Mouse (Mus musculus) megakaryocyte progenitor cell, adult 5-6 weeks (primary cell): Measurements from ENCODE around the gene Slc25a12. TPM values are rescaled to one million over a fixed set of nuclear protein-coding genes. Genes with fewer than 3 reads are reported as not detected.

Experiments used
- ATAC-seq: replicated peaks from 2 replicates; pipeline ENCODE4 v1.8.0; 2016; ENCODE audit warnings: mild to moderate bottlenecking, moderate TSS enrichment, inconsistent platforms; ENCODE audit not compliant: poor library complexity
- total RNA-seq, 2 experiments: library from RNA; stranded (forward) in 1 of 2; stranded (reverse) in 1 of 2; fragments of 157-497, 149-512 nt in 1 of 2; fragments of 200-1000 nt in 1 of 2; gene quantifications; 2 replicates each; pipeline versions ENCODE4 v1.2.3 to v1.2.4; 2015 to 2017

The Slc25a12 gene
- total RNA-seq, 2 experiments from 2014 or later, result 73.0 to 79.2 TPM

- ATAC-seq, result no peak
These were observed 98.9 kb downstream of the Slc25a12 start for GRCm38 (mm10) chr2:71268691-71269090.

GRCm38 (mm10) chr2:71264585-71264984 lies 103.0 kb downstream of the Slc25a12 start:
- ATAC-seq, result no peak

- ATAC-seq, result no peak
These were observed 111.0 kb downstream of the Slc25a12 start for GRCm38 (mm10) chr2:71256581-71256980.

GRCm38 (mm10) chr2:71254836-71255235 lies 112.7 kb downstream of the Slc25a12 start:
- ATAC-seq, result no peak

GRCm38 (mm10) chr2:71250841-71251240 lies 116.7 kb downstream of the Slc25a12 start:
- 0 out of 2 replicates have a peak, but pooled peaks have one; percentile 31 for ATAC-seq

GRCm38 (mm10) chr2:71248071-71248470 lies 119.5 kb downstream of the Slc25a12 start:
- ATAC-seq, result 0 out of 2 replicates have a peak, but pooled peaks have one; percentile 26

- no peak for ATAC-seq
These were observed 121.5 kb downstream of the Slc25a12 start for GRCm38 (mm10) chr2:71246096-71246495.

GRCm38 (mm10) chr2:71245416-71245815 lies 122.1 kb downstream of the Slc25a12 start:
- no peak for ATAC-seq

GRCm38 (mm10) chr2:71244807-71245206 lies 122.7 kb downstream of the Slc25a12 start:
- ATAC-seq, result no peak

GRCm38 (mm10) chr2:71243058-71243672 lies 124.4 kb downstream of the Slc25a12 start:
- peak; percentile 42; the same call in 1 of the 2 replicates for ATAC-seq

- ATAC-seq, result no peak
These were observed 125.4 kb downstream of the Slc25a12 start for GRCm38 (mm10) chr2:71242180-71242579.

GRCm38 (mm10) chr2:71241505-71241904 lies 126.0 kb downstream of the Slc25a12 start:
- peak; percentile 52 for ATAC-seq

- 0 out of 2 replicates have a peak, but pooled peaks have one; percentile 37 for ATAC-seq
These were observed 131.5 kb downstream of the Slc25a12 start for GRCm38 (mm10) chr2:71236009-71236408.

- peak; percentile 87 for ATAC-seq
These were observed 132.1 kb downstream of the Slc25a12 start for GRCm38 (mm10) chr2:71235420-71235819.

- no peak for ATAC-seq
These were observed 134.6 kb downstream of the Slc25a12 start for GRCm38 (mm10) chr2:71232976-71233375.

- no peak for ATAC-seq
These were observed 135.6 kb downstream of the Slc25a12 start for GRCm38 (mm10) chr2:71231951-71232350.

- ATAC-seq, result no peak
These were observed 137.9 kb downstream of the Slc25a12 start for GRCm38 (mm10) chr2:71229603-71230002.

GRCm38 (mm10) chr2:71227398-71227797 lies 140.2 kb downstream of the Slc25a12 start:
- peak; percentile 64 for ATAC-seq

Other genes with a start within 250 kb of the Slc25a12 start
- gene Cybrd1, start 249.8 kb downstream of the Slc25a12 start, total RNA-seq (2015), result 0.05 TPM in 1 of 2 replicates, not detected in the other
- 0.08 TPM in 1 of 2 replicates, not detected in the other for gene Cybrd1, start 249.8 kb downstream of the Slc25a12 start, total RNA-seq (2017)
- 87.8 and 104 TPM in 2 replicates for gene Dync1i2, start 156.0 kb downstream of the Slc25a12 start, total RNA-seq (2015)
- gene Dync1i2, start 156.0 kb downstream of the Slc25a12 start, total RNA-seq (2017), result 75.0 and 89.2 TPM in 2 replicates
- 178 and 189 TPM in 2 replicates for gene Hat1, start 21.2 kb upstream of the Slc25a12 start, total RNA-seq (2015)
- 192 and 193 TPM in 2 replicates for gene Hat1, start 21.2 kb upstream of the Slc25a12 start, total RNA-seq (2017)
- gene Metap1d, start 85.5 kb upstream of the Slc25a12 start, total RNA-seq (2015), result 30.3 and 39.8 TPM in 2 replicates
- 21.3 and 24.7 TPM in 2 replicates for gene Metap1d, start 85.5 kb upstream of the Slc25a12 start, total RNA-seq (2017)
- gene Dlx1, start 160.4 kb upstream of the Slc25a12 start, total RNA-seq (2015), result not detected in 2 replicates
- gene Dlx1, start 160.4 kb upstream of the Slc25a12 start, total RNA-seq (2017), result not detected in 2 replicates
- not detected in 2 replicates for gene Dlx2, start 179.0 kb upstream of the Slc25a12 start, total RNA-seq (2015)
- gene Dlx2, start 179.0 kb upstream of the Slc25a12 start, total RNA-seq (2017), result not detected in 2 replicates